ENCODE assay signal across 8 mouse cellular contexts in the genomic region with DNA sequence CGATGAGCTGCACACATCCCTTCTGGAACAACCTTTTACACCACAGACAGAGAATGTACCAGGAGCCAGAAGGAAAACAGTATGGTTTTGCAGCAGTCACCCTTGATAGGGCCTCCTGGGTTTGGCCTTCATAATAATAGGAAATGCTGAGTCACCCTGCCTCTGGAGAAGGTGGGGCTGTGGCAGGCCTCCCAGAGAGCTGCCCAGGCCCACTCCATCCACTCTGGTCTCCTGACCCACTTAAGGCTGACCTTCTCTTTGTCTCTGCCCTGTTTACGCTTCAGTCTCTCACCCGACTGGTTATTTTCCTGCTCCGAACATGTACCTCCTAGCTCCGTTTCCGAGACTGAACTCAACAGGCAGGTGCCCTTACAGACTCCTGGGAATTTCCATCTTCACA. TPM values are rescaled to one million over a fixed set of nuclear protein-coding genes. Genes with fewer than 3 reads are reported as not detected.
DNase-seq lines count a peak whose midpoint lies in the region; ATAC-seq lines count a peak whose summit lies in the region.

No protein-coding gene starts in this region.

- H3K36me3 ChIP-seq in heart, embryonic 13.5 days: no peaks in the 10 kb centered on the region
- H3K36me3 ChIP-seq in liver, embryonic 11.5 days (ENCODE audit: control insufficient read depth, insufficient read depth, low read length): no peaks in the 10 kb centered on the region
- no peaks in the 10 kb centered on the region for H3K36me3 ChIP-seq in stomach, embryonic 15.5 days

- no peaks in the 10 kb centered on the region for H3K9me3 ChIP-seq in heart, embryonic 13.5 days
- no peaks in the 10 kb centered on the region for H3K9me3 ChIP-seq in liver, embryonic 11.5 days (ENCODE audit: control insufficient read depth, low read length)
- no peaks in the 10 kb centered on the region for H3K9me3 ChIP-seq in stomach, embryonic 15.5 days

- H3K27me3 ChIP-seq in heart, embryonic 13.5 days (replicated peaks): no peaks in the 10 kb centered on the region
- H3K27me3 ChIP-seq in liver, embryonic 11.5 days (replicated peaks; ENCODE audit: control insufficient read depth, insufficient read depth, low read length): no peaks in the 10 kb centered on the region
- no peaks in the 10 kb centered on the region for H3K27me3 ChIP-seq in stomach, embryonic 15.5 days (replicated peaks)

- peaks cover 38% of the 10 kb centered on the region for H3K4me1 ChIP-seq in heart, embryonic 13.5 days
- peaks cover 15% of the 10 kb centered on the region; the same call in 1 of the 2 replicates for H3K4me1 ChIP-seq in liver, embryonic 11.5 days (replicated peaks; ENCODE audit: control insufficient read depth, insufficient read depth, low read length)
- H3K4me1 ChIP-seq in stomach, embryonic 15.5 days: no peaks in the 10 kb centered on the region; the same call in 1 of the 2 replicates

- peak overlapping the region; percentile 29 for H3K4me2 ChIP-seq in heart, embryonic 13.5 days
- H3K4me2 ChIP-seq in liver, embryonic 11.5 days: no peak overlapping the region
- H3K4me2 ChIP-seq in stomach, embryonic 15.5 days: no peak overlapping the region

- H3K4me3 ChIP-seq in heart, embryonic 13.5 days: no peak overlapping the region
- H3K4me3 ChIP-seq in liver, embryonic 11.5 days (ENCODE audit: low read depth, low read length): no peak overlapping the region
- no peak overlapping the region for H3K4me3 ChIP-seq in stomach, embryonic 15.5 days (replicated peaks)

- no peak overlapping the region for H3K9ac ChIP-seq in heart, embryonic 13.5 days
- H3K9ac ChIP-seq in liver, embryonic 11.5 days (ENCODE audit: low read depth, low read length): no peak overlapping the region
- no peak overlapping the region for H3K9ac ChIP-seq in stomach, embryonic 15.5 days

- intact Hi-C loops in left cerebral cortex, postnatal 14 days (cut with DNase I): no loop called here

- H3K27ac ChIP-seq in heart, embryonic 13.5 days (replicated peaks): peak overlapping the region; percentile 63
- H3K27ac ChIP-seq in liver, embryonic 11.5 days (ENCODE audit: low read depth, low read length): no peak overlapping the region
- 0 out of 2 replicates have a peak overlapping the region, but pooled peaks have one; percentile 1 for H3K27ac ChIP-seq in stomach, embryonic 15.5 days

- DNase-seq in 416B (ENCODE audit: low read depth) (peak; percentile 87), ZHBTc4 (ENCODE audit: low read depth, low spot score) (peak; percentile 29)
- no peak for DNase-seq in liver, embryonic 11.5 days (ENCODE audit: low spot score)
- no peak for DNase-seq in cerebellum, postnatal 14 days
- DNase-seq in left cerebral cortex, postnatal 14 days (ENCODE audit: low spot score in 2 of 2): no peak
- DNase-seq in embryo, embryonic 9.5 days (ENCODE audit: extremely low spot score): no peak

- ATAC-seq in heart, embryonic 13.5 days (ENCODE audit: extremely low read depth, insufficient number of reproducible peaks, low FRiP score, low TSS enrichment): peak; percentile 68; the same call in 1 of the 2 replicates
- peak; percentile 92 for ATAC-seq in liver, embryonic 11.5 days (replicated peaks; ENCODE audit: low FRiP score)
- ATAC-seq in stomach, embryonic 15.5 days (ENCODE audit: insufficient read depth, low FRiP score, low read depth): peak; percentile 84

- WGBS in heart, embryonic 13.5 days: 53% methylated on average over 6 of the region's 6 CpGs
- 80% methylated on average over 6 of the region's 6 CpGs for WGBS in liver, embryonic 11.5 days
- 53% methylated on average over 6 of the region's 6 CpGs for WGBS in stomach, embryonic 15.5 days

RNA-seq across cellular contexts. Expression of gene Ifrd1, which starts 0.3 kb away (rescaled TPM):
- polyA plus RNA-seq in heart, embryonic 13.5 days (2015; fragmentation: Nextera tagmentation; extraction: Ambion mirVana): 98.0 and 98.2 TPM in 2 replicates
- 99.9 and 112 TPM in 2 replicates for polyA plus RNA-seq in liver, embryonic 11.5 days (2014; fragmentation: Nextera tagmentation; extraction: Ambion mirVana)
- 90.1 and 107 TPM in 2 replicates for polyA plus RNA-seq in stomach, embryonic 15.5 days (2015; fragmentation: Nextera tagmentation; extraction: Ambion mirVana)
- 10 to 100 TPM; 85.0 to 91.1 TPM for total RNA-seq in left cerebral cortex, postnatal 14 days (2021)

RNA-seq across cellular contexts. Expression of gene Lsmem1, which starts 48.7 kb away (rescaled TPM):
- 26.9 and 28.1 TPM in 2 replicates for polyA plus RNA-seq in heart, embryonic 13.5 days (2015; fragmentation: Nextera tagmentation; extraction: Ambion mirVana)
- polyA plus RNA-seq in liver, embryonic 11.5 days (2014; fragmentation: Nextera tagmentation; extraction: Ambion mirVana): 0.14 TPM in 2 replicates
- 0.13 and 0.18 TPM in 2 replicates for polyA plus RNA-seq in stomach, embryonic 15.5 days (2015; fragmentation: Nextera tagmentation; extraction: Ambion mirVana)
- total RNA-seq in left cerebral cortex, postnatal 14 days (2021): 1 to 10 TPM in 1 of 2 experiments, under 1 TPM in 1; 0.97 to 1.1 TPM

Comparison
In these comparisons a context has a peak if more than half of its experiments do, and no peak if none do; other contexts are left out.
1. DNase-seq: peak in 416B (single experiment) and ZHBTc4 (single experiment); none in liver, embryonic 11.5 days (single experiment), cerebellum, postnatal 14 days (0 of 2), left cerebral cortex, postnatal 14 days (0 of 2) and embryo, embryonic 9.5 days (single experiment).
2. RNA of gene Lsmem1, which starts 48.7 kb away (polyA plus RNA-seq): 26.9 to 28.1 TPM in heart, embryonic 13.5 days; 0.13 to 0.18 TPM in stomach, embryonic 15.5 days and 0.14 TPM in liver, embryonic 11.5 days; every median in the first group is over 10 times any median in the second.
3. Peak in every context shown above with its lines, with median percentiles within 50 percentile points of each other: ATAC-seq.